Mouse (Mus musculus): ENCODE data around the gene Apol7b. TPM values are rescaled to one million over a fixed set of nuclear protein-coding genes. Genes with fewer than 3 reads are reported as not detected.
"Not testable (repeated sequence)": the region's sequence is repeated elsewhere in the genome, so short reads cannot be mapped to it uniquely, and the experiment has no call there.

Apol7b gene
- polyA plus RNA-seq, 1 experiment from 2014 or later, result not detected

DNA sequence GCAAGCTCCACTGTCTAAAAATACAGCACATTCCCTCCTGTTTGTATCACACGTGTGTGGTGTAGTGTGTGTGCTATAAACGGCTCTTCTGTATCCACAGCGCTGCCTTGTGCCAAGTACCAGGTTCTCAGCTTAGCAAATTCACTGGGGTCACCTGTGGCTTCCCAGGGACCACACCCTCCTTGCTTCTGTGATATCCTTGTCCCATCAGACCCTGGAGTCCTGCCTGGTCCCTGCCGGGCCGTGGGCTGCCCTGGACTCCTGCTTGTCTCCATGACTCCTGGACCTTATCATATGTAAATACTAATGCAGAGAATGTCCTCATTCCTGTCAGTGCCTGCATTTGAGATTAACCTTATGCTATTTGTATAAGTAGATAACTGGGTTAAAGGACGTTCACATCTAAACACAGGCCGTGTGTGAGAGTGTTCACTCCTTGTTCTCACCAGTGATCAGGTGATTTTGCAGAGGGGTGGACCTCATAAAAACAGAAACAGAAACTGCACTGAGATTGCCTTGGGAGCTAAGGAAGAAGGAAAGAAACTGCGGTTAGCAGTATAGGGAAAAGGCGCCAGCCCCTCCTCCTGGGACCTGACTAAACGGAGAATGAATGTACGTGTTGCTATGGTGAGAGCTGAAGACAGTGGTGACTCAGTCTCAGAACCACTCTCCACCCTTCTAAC, 49.7 kb downstream of the Apol7b start:
- not testable (repeated sequence) for H3K4me1 ChIP-seq (replicated peaks; ENCODE audit: control insufficient read depth, insufficient read depth, low read length); H3K9me3 ChIP-seq (ENCODE audit: control insufficient read depth, low read length); H3K9ac ChIP-seq; ATAC-seq (ENCODE audit: low FRiP score); H3K27me3 ChIP-seq (ENCODE audit: control insufficient read depth, insufficient read depth, low read length); H3K4me2 ChIP-seq (replicated peaks); H3K36me3 ChIP-seq (replicated peaks; ENCODE audit: control insufficient read depth, insufficient read depth); H3K27ac ChIP-seq; DNase-seq (ENCODE audit: low spot score); H3K4me3 ChIP-seq (replicated peaks; ENCODE audit: low read length)
- 78% methylated on average over 11 of the region's 11 CpGs for WGBS

GRCm38 (mm10) chr15:77393832-77394231, 53.5 kb downstream of the Apol7b start:
- H3K9me3 ChIP-seq (ENCODE audit: control insufficient read depth, low read length); H3K27ac ChIP-seq; ATAC-seq (ENCODE audit: low FRiP score); H3K4me1 ChIP-seq (replicated peaks; ENCODE audit: control insufficient read depth, insufficient read depth, low read length); H3K9ac ChIP-seq; H3K36me3 ChIP-seq (replicated peaks; ENCODE audit: control insufficient read depth, insufficient read depth); H3K4me2 ChIP-seq (replicated peaks); H3K4me3 ChIP-seq (replicated peaks; ENCODE audit: low read length); H3K27me3 ChIP-seq (ENCODE audit: control insufficient read depth, insufficient read depth, low read length); DNase-seq (ENCODE audit: low spot score): not testable (repeated sequence)
- 70% methylated on average over 3 of the region's 3 CpGs for WGBS

GRCm38 (mm10) chr15:77387462-77387861, 59.8 kb downstream of the Apol7b start:
- no peak for ATAC-seq (ENCODE audit: low FRiP score)
- no peaks in the 10 kb centered on the region for H3K27me3 ChIP-seq (ENCODE audit: control insufficient read depth, insufficient read depth, low read length)
- H3K36me3 ChIP-seq (replicated peaks; ENCODE audit: control insufficient read depth, insufficient read depth), result no peaks in the 10 kb centered on the region
- no peak overlapping the region for H3K4me3 ChIP-seq (replicated peaks; ENCODE audit: low read length)
- H3K9ac ChIP-seq, result no peak overlapping the region
- no peaks in the 10 kb centered on the region for H3K9me3 ChIP-seq (ENCODE audit: control insufficient read depth, low read length)
- H3K4me2 ChIP-seq (replicated peaks), result no peak overlapping the region
- no peak overlapping the region for H3K27ac ChIP-seq
- WGBS, result 98% methylated on average over 2 of the region's 2 CpGs
- H3K4me1 ChIP-seq (replicated peaks; ENCODE audit: control insufficient read depth, insufficient read depth, low read length), result no peaks in the 10 kb centered on the region
- no peak for DNase-seq (ENCODE audit: low spot score)

- DNase-seq (ENCODE audit: low spot score) (no peak), ATAC-seq (ENCODE audit: low FRiP score) (no peak)
- Histone ChIP-seq H3K4me1 (replicated peaks; ENCODE audit: control insufficient read depth, insufficient read depth, low read length) (no peaks in the 10 kb centered on the region), H3K27ac (no peak overlapping the region), H3K27me3 (ENCODE audit: control insufficient read depth, insufficient read depth, low read length) (no peaks in the 10 kb centered on the region), H3K9ac (no peak overlapping the region), H3K4me2 (replicated peaks) (no peak overlapping the region), H3K4me3 (replicated peaks; ENCODE audit: low read length) (no peak overlapping the region), H3K9me3 (ENCODE audit: control insufficient read depth, low read length) (no peaks in the 10 kb centered on the region), H3K36me3 (replicated peaks; ENCODE audit: control insufficient read depth, insufficient read depth) (no peaks in the 10 kb centered on the region)
- WGBS, result 96% methylated on average over 7 of the region's 7 CpGs
Observed at GRCm38 (mm10) chr15:77384340-77385030, 62.8 kb downstream of the Apol7b start.

DNA sequence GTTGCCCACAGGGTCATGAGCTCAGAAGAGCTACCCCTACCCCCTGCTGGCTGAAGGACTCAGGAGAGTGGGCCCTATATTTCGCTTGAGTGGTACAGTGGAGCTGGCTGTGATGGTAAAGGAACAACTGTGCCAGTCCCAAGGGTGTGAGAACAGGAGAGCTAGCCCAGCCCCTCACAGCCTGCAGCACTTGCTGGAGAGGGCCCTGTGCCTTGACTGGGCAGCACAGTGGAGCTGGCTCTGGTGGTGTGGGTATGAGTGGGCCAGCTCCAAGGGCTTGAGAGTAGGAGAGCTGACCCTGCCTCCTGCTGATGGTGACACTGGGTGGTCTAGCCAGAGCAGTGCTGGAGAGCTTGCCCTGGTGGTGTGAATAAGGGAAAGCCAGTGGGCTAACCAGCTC, 64.4 kb downstream of the Apol7b start:
- ATAC-seq (ENCODE audit: low FRiP score), result no peak
- Histone ChIP-seq H3K4me2 (replicated peaks) (no peak overlapping the region), H3K9me3 (ENCODE audit: control insufficient read depth, low read length) (no peaks in the 10 kb centered on the region)

DNA sequence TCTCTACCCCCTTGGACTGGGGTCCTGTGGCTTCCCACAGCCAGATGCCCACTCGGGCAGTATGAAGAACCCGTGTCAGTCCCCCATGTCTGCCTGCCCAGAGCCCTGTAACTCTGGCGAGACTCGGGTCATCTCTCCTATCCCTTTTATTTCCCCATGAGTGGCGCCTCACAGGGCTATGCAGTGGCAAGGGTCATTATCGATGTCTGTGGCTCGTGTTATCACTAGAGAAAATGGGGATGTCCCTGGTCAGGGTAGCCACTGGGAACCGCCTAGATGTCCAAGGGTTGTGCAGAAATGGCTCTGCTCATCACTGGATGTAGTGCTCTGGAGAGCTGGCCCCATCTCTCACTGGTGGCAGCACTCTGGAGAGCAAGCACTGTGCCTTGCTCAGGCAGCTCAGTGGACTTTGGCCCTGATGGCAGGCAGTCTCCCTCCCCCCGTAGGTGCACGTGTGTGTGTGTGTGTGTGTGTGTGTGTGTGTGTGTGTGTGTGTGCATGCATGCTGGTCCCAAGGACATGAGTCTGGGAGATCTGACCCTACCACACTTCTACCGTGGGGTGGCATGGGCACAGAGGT, 64.9 kb downstream of the Apol7b start:
- WGBS, result 88% methylated on average over 9 of the region's 11 CpGs
- Histone ChIP-seq H3K9ac (no peak overlapping the region), H3K4me2 (replicated peaks) (no peak overlapping the region), H3K4me3 (replicated peaks; ENCODE audit: low read length) (no peak overlapping the region), H3K36me3 (replicated peaks; ENCODE audit: control insufficient read depth, insufficient read depth) (no peaks in the 10 kb centered on the region), H3K9me3 (ENCODE audit: control insufficient read depth, low read length) (no peaks in the 10 kb centered on the region), H3K27ac (no peak overlapping the region), H3K4me1 (replicated peaks; ENCODE audit: control insufficient read depth, insufficient read depth, low read length) (no peaks in the 10 kb centered on the region), H3K27me3 (ENCODE audit: control insufficient read depth, insufficient read depth, low read length) (no peaks in the 10 kb centered on the region)
- ATAC-seq (ENCODE audit: low FRiP score) (no peak), DNase-seq (ENCODE audit: low spot score) (no peak)

More for the DNA sequence above, 64.4 kb downstream of the Apol7b start:
- WGBS, result 65% methylated on average over 1 of the region's 1 CpGs
- Histone ChIP-seq H3K9ac (no peak overlapping the region), H3K4me1 (replicated peaks; ENCODE audit: control insufficient read depth, insufficient read depth, low read length) (no peaks in the 10 kb centered on the region), H3K4me3 (replicated peaks; ENCODE audit: low read length) (no peak overlapping the region), H3K36me3 (replicated peaks; ENCODE audit: control insufficient read depth, insufficient read depth) (no peaks in the 10 kb centered on the region), H3K27me3 (ENCODE audit: control insufficient read depth, insufficient read depth, low read length) (no peaks in the 10 kb centered on the region), H3K27ac (no peak overlapping the region)
- DNase-seq (ENCODE audit: low spot score), result no peak

DNA sequence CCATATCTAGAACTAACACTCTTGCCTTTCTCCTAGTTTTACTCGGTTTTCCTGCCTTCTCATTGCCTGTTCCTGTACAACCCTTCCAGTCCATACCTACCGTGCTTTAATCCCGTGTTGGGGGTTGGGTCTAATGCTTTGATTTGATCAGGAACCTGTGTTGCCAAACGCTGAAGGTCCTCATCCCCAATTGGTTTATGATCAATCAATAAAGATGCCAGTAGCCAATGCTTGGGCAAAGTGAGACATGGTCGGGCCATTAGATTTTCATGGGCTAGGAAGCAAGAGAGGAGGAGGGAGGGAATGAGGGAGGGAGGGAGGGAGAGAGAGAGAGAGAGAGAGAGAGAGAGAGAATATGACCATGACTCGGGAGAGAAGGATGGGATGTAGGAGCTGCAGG, 65.8 kb downstream of the Apol7b start:
- H3K9me3 ChIP-seq (ENCODE audit: control insufficient read depth, low read length), result no peaks in the 10 kb centered on the region
- H3K4me2 ChIP-seq (replicated peaks), result no peak overlapping the region
- H3K4me1 ChIP-seq (replicated peaks; ENCODE audit: control insufficient read depth, insufficient read depth, low read length), result no peaks in the 10 kb centered on the region
- H3K36me3 ChIP-seq (replicated peaks; ENCODE audit: control insufficient read depth, insufficient read depth), result no peaks in the 10 kb centered on the region
- DNase-seq (ENCODE audit: low spot score) (no peak), ATAC-seq (ENCODE audit: low FRiP score) (no peak)
- no peak overlapping the region for H3K4me3 ChIP-seq (replicated peaks; ENCODE audit: low read length)
- no peaks in the 10 kb centered on the region for H3K27me3 ChIP-seq (ENCODE audit: control insufficient read depth, insufficient read depth, low read length)
- no peak overlapping the region for H3K9ac ChIP-seq
- WGBS, result 82% methylated on average over 6 of the region's 6 CpGs
- no peak overlapping the region for H3K27ac ChIP-seq

- Histone ChIP-seq H3K9me3 (ENCODE audit: control insufficient read depth, low read length) (no peaks in the 10 kb centered on the region), H3K9ac (no peak overlapping the region), H3K4me3 (replicated peaks; ENCODE audit: low read length) (no peak overlapping the region), H3K27ac (no peak overlapping the region), H3K36me3 (replicated peaks; ENCODE audit: control insufficient read depth, insufficient read depth) (no peaks in the 10 kb centered on the region), H3K4me2 (replicated peaks) (no peak overlapping the region), H3K4me1 (replicated peaks; ENCODE audit: control insufficient read depth, insufficient read depth, low read length) (no peaks in the 10 kb centered on the region), H3K27me3 (ENCODE audit: control insufficient read depth, insufficient read depth, low read length) (no peaks in the 10 kb centered on the region)
- 50% methylated on average over 4 of the region's 4 CpGs for WGBS
- ATAC-seq (ENCODE audit: low FRiP score), result no peak
- no peak for DNase-seq (ENCODE audit: low spot score)
Observed at GRCm38 (mm10) chr15:77379921-77380320, 67.4 kb downstream of the Apol7b start.

DNA sequence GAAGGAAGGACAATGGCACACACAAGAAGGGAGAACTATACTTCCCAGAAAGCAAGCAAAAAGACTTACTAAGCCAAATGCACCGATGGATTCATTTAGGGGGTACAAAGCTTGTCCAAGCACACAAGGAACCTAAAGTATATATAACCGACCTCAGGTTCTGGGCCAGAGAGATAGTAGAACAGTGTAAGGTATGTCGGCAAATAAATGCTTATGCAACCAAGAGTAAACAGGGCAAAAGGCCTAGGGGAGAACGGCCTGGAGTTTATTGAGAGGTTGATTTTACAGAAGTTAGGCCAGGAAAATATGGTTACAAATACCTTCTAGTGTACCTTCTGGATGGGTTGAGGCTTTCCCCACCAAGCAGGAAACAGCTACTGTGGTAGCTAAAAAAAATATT, 69.9 kb downstream of the Apol7b start:
- Histone ChIP-seq H3K27ac (no peak overlapping the region), H3K4me3 (replicated peaks; ENCODE audit: low read length) (no peak overlapping the region), H3K9me3 (ENCODE audit: control insufficient read depth, low read length) (no peaks in the 10 kb centered on the region), H3K9ac (no peak overlapping the region), H3K4me2 (replicated peaks) (no peak overlapping the region), H3K27me3 (ENCODE audit: control insufficient read depth, insufficient read depth, low read length) (no peaks in the 10 kb centered on the region), H3K36me3 (replicated peaks; ENCODE audit: control insufficient read depth, insufficient read depth) (no peaks in the 10 kb centered on the region), H3K4me1 (replicated peaks; ENCODE audit: control insufficient read depth, insufficient read depth, low read length) (no peaks in the 10 kb centered on the region)
- no peak for DNase-seq (ENCODE audit: low spot score)
- no peak for ATAC-seq (ENCODE audit: low FRiP score)
- WGBS, result 91% methylated on average over 4 of the region's 4 CpGs

All from hindbrain, embryonic 14.5 days (tissue).